Mouse (Mus musculus) forebrain, embryonic 16.5 days (tissue): ENCODE data around the gene Kmt5c. TPM values are rescaled to one million over a fixed set of nuclear protein-coding genes. Genes with fewer than 3 reads are reported as not detected.

ENCODE experiments used
- ATAC-seq: fragments of 200-750 bp; cut with Nextera tagmentation; 2 replicates; pipeline ENCODE4 v1.8.0; 2017; ENCODE audit warnings: mild to moderate bottlenecking, moderate library complexity
- H3K27ac ChIP-seq: fragments of 300-500 bp; sonication (generic); 2 replicates; pipeline ENCODE4 v1.5.1; 2014; ENCODE audit warnings: low read length, control low read depth
- H3K27me3 ChIP-seq: fragments of 300-500 bp; sonication (generic); replicated peaks from 2 replicates; pipeline ENCODE4 v1.6.1; 2014; ENCODE audit warnings: low read length; ENCODE audit not compliant: control insufficient read depth, insufficient read depth
- H3K36me3 ChIP-seq: fragments of 300-500 bp; sonication (generic); 2 replicates; pipeline ENCODE4 v1.6.1; 2014; ENCODE audit not compliant: control insufficient read depth, insufficient read depth
- H3K4me1 ChIP-seq: fragments of 300-500 bp; sonication (generic); replicated peaks from 2 replicates; pipeline ENCODE4 v1.6.1; 2014; ENCODE audit warnings: low read length; ENCODE audit not compliant: control insufficient read depth, insufficient read depth
- H3K4me2 ChIP-seq: fragments of 300-500 bp; sonication (generic); 2 replicates; pipeline ENCODE4 v1.6.1; 2014; ENCODE audit warnings: mild to moderate bottlenecking, low read length, control low read depth
- H3K4me3 ChIP-seq: fragments of 300-500 bp; sonication (generic); replicated peaks from 2 replicates; pipeline ENCODE4 v1.5.1; 2014; ENCODE audit warnings: mild to moderate bottlenecking, low read length, control low read depth
- H3K9ac ChIP-seq: fragments of 300-500 bp; sonication (generic); replicated peaks from 2 replicates; pipeline ENCODE4 v1.6.1; 2014; ENCODE audit warnings: low read depth, low read length, control low read depth
- H3K9me3 ChIP-seq: fragments of 300-500 bp; sonication (generic); 2 replicates; pipeline ENCODE4 v1.6.1; 2016; ENCODE audit warnings: low read length; ENCODE audit not compliant: control insufficient read depth
- WGBS: fragments of 180-500 bp; shearing (Covaris S2); extraction: QIAGEN DNeasy Blood & Tissue Kit; methylation state at CpG from one replicate; pipeline ENCODE4 v1.1.7; 2014; 5-methylcytosine and 5-hydroxymethylcytosine counted together
- polyA plus RNA-seq: library from polyadenylated mRNA; unstranded; fragments of >200 nt; fragmentation: Nextera tagmentation; extraction: Ambion mirVana; gene quantifications from 2 replicates; pipeline ENCODE4 v1.2.1, GENCODE M21; 2015

Kmt5c gene
- polyA plus RNA-seq, 1 experiment from 2014 or later: 66.9 TPM

- Histone ChIP-seq H3K4me2 (no peak overlapping the region), H3K4me3 (no peak overlapping the region), H3K9me3 (no peaks in the 10 kb centered on the region), H3K27ac (no peak overlapping the region), H3K9ac (no peak overlapping the region), H3K4me1 (no peaks in the 10 kb centered on the region), H3K27me3 (no peaks in the 10 kb centered on the region), H3K36me3 (peaks cover 5% of the 10 kb centered on the region; the same call in 1 of the 2 replicates)
- WGBS: 84% methylated on average over 3 of the region's 3 CpGs
- no peak for ATAC-seq
These were observed 20.6 kb upstream of the Kmt5c start for GRCm38 (mm10) chr7:4719276-4719675.

- peak overlapping the region; percentile 34 for H3K4me3 ChIP-seq
- no peaks in the 10 kb centered on the region for H3K27me3 ChIP-seq
- peak overlapping the region; percentile 56 for H3K4me2 ChIP-seq
- H3K9me3 ChIP-seq: no peaks in the 10 kb centered on the region
- 28% methylated on average over 12 of the region's 12 CpGs for WGBS
- H3K27ac ChIP-seq: no peak overlapping the region
- ATAC-seq: peak; percentile 88
- no peaks in the 10 kb centered on the region for H3K36me3 ChIP-seq
- no peaks in the 10 kb centered on the region for H3K4me1 ChIP-seq
- H3K9ac ChIP-seq: peak overlapping the region; percentile 39; the same call in 1 of the 2 replicates
These were observed 16.4 kb upstream of the Kmt5c start for GRCm38 (mm10) chr7:4723508-4723907.

GRCm38 (mm10) chr7:4724359-4724758 is 15.6 kb upstream of the Kmt5c start:
- Histone ChIP-seq H3K4me2 (no peak overlapping the region), H3K9ac (no peak overlapping the region), H3K9me3 (no peaks in the 10 kb centered on the region), H3K27ac (no peak overlapping the region), H3K4me3 (no peak overlapping the region), H3K27me3 (no peaks in the 10 kb centered on the region), H3K4me1 (no peaks in the 10 kb centered on the region), H3K36me3 (no peaks in the 10 kb centered on the region)
- WGBS: 72% methylated on average over 3 of the region's 3 CpGs
- ATAC-seq: no peak

- Histone ChIP-seq H3K9me3 (no peaks in the 10 kb centered on the region), H3K4me2 (no peak within 1 kb of the TSS), H3K9ac (no peak within 1 kb of the TSS), H3K27me3 (no peaks in the 10 kb centered on the region), H3K4me1 (no peaks in the 10 kb centered on the region), H3K27ac (no peak within 1 kb of the TSS), H3K4me3 (no peak within 1 kb of the TSS), H3K36me3 (no peaks in the 10 kb centered on the region)
- ATAC-seq: no peak
- 81% methylated on average over 7 of the region's 7 CpGs for WGBS
These were observed 14.7 kb upstream of the Kmt5c start, which contains the start of gene Tmem150b for GRCm38 (mm10) chr7:4725169-4725568. Gene Tmem150b (minus strand): TSS chr7:4725249.

GRCm38 (mm10) chr7:4731090-4731489 is 8.8 kb upstream of the Kmt5c start:
- Histone ChIP-seq H3K36me3 (no peaks in the 10 kb centered on the region), H3K9me3 (no peaks in the 10 kb centered on the region), H3K27me3 (no peaks in the 10 kb centered on the region), H3K4me2 (no peak overlapping the region), H3K4me3 (no peak overlapping the region), H3K4me1 (no peaks in the 10 kb centered on the region), H3K9ac (no peak overlapping the region), H3K27ac (no peak overlapping the region)
- ATAC-seq: no peak
- 84% methylated on average over 5 of the region's 5 CpGs for WGBS

GRCm38 (mm10) chr7:4732968-4733392 is 6.9 kb upstream of the Kmt5c start:
- no peak overlapping the region for H3K9ac ChIP-seq
- no peak for ATAC-seq
- no peaks in the 10 kb centered on the region for H3K9me3 ChIP-seq
- no peaks in the 10 kb centered on the region for H3K27me3 ChIP-seq
- H3K4me2 ChIP-seq: no peak overlapping the region
- H3K4me3 ChIP-seq: no peak overlapping the region
- no peaks in the 10 kb centered on the region for H3K36me3 ChIP-seq
- WGBS: 74% methylated on average over 6 of the region's 6 CpGs
- no peaks in the 10 kb centered on the region for H3K4me1 ChIP-seq
- H3K27ac ChIP-seq: no peak overlapping the region

- no peak; the same call in 1 of the 2 replicates for ATAC-seq
- 22% methylated on average over 10 of the region's 10 CpGs for WGBS
- H3K9ac ChIP-seq: peak overlapping the region; percentile 23
These were observed 823 bp upstream of the Kmt5c start for GRCm38 (mm10) chr7:4739041-4739543.

GRCm38 (mm10) chr7:4740309-4740727 is 403 bp downstream of the Kmt5c start:
- H3K9ac ChIP-seq: peak overlapping the region; percentile 78
- peak; percentile 26 for ATAC-seq
- H3K27ac ChIP-seq: peak overlapping the region; percentile 77
- H3K4me1 ChIP-seq: peaks cover 31% of the 10 kb centered on the region
- H3K4me3 ChIP-seq: peak overlapping the region; percentile 52
- H3K27me3 ChIP-seq: no peaks in the 10 kb centered on the region
- under 1% methylated on average over 13 of the region's 14 CpGs for WGBS
- H3K36me3 ChIP-seq: no peaks in the 10 kb centered on the region
- H3K9me3 ChIP-seq: no peaks in the 10 kb centered on the region
- peak overlapping the region; percentile 86 for H3K4me2 ChIP-seq

More at GRCm38 (mm10) chr7:4739041-4739543, 823 bp upstream of the Kmt5c start:
- Histone ChIP-seq H3K27ac (peak overlapping the region; percentile 78), H3K4me1 (peaks cover 31% of the 10 kb centered on the region), H3K9me3 (no peaks in the 10 kb centered on the region), H3K4me2 (peak overlapping the region; percentile 65), H3K36me3 (no peaks in the 10 kb centered on the region), H3K27me3 (no peaks in the 10 kb centered on the region), H3K4me3 (peak overlapping the region; percentile 44)

GRCm38 (mm10) chr7:4741151-4741550 is 1.2 kb downstream of the Kmt5c start:
- H3K27ac ChIP-seq: peak overlapping the region; percentile 77
- peak overlapping the region; percentile 86 for H3K4me2 ChIP-seq
- H3K9me3 ChIP-seq: no peaks in the 10 kb centered on the region
- no peak for ATAC-seq
- H3K9ac ChIP-seq: peak overlapping the region; percentile 78
- no peaks in the 10 kb centered on the region for H3K36me3 ChIP-seq
- WGBS: 4% methylated on average over 4 of the region's 4 CpGs
- H3K4me1 ChIP-seq: peaks cover 31% of the 10 kb centered on the region
- H3K27me3 ChIP-seq: no peaks in the 10 kb centered on the region
- peak overlapping the region; percentile 52 for H3K4me3 ChIP-seq
